Mouse (Mus musculus) layer of hippocampus, postnatal 10 days (tissue): ENCODE measurements around the gene Rabac1. TPM values are rescaled to one million over a fixed set of nuclear protein-coding genes. Genes with fewer than 3 reads are reported as not detected.
A peak's percentile ranks its signal among the peaks of the same experiment; 100 is the strongest.

Experiments
- DNase-seq, 2 experiments: peaks; one replicate each; pipeline ENCODE4 v3.0.0; 2021; ENCODE audit warnings: low spot score in 2 of 2
- total RNA-seq, 2 experiments: library from RNA; stranded (reverse); gene quantifications; 2 replicates each; pipeline ENCODE4 v1.2.3; 2021

Rabac1 gene
- total RNA-seq, 2 experiments from 2014 or later = 247 to 271 TPM

GRCm38 (mm10) chr7:24983396-24983795, 10.8 kb upstream of the Rabac1 start:
- no peak for DNase-seq

GRCm38 (mm10) chr7:24980439-24980838, 7.9 kb upstream of the Rabac1 start:
- DNase-seq = no peak

GRCm38 (mm10) chr7:24978781-24979180, 6.2 kb upstream of the Rabac1 start:
- DNase-seq = no peak

DNA sequence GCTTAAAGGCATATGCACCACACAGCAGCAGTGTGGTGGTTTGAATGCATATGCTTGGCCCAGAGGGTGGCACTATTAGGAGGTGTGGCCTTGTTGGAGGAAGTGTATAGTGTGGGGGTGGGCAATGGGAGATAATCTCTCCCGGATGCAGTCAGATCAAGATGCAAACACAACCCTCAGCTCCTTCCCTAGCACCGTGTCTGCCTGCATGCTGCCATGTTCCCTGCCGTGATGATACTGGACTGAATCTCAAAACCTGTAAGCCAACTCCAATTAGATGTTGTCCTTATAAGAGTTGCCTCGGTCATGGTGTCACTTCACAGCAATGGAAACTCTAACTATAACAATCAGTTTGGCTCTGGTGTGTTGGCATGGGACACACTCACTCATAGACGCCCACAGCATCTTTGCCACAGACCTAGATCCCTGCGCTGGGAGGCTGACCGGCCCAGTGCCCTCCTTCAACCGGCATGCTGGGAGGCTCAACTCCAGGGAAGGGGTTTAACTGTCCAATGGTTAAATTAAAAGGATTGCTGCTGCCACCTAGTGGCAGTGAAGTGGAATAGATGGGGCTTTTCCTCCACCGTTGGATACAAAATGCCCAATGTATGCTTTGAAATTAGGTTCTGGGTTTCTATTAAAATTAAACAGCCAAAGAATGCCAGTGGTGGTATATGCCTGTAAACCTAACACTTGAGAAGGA, 2.5 kb upstream of the Rabac1 start:
- peak; percentile 42 to 56 for DNase-seq

GRCm38 (mm10) chr7:24973902-24974301, 1.3 kb upstream of the Rabac1 start:
- no peak for DNase-seq

DNA sequence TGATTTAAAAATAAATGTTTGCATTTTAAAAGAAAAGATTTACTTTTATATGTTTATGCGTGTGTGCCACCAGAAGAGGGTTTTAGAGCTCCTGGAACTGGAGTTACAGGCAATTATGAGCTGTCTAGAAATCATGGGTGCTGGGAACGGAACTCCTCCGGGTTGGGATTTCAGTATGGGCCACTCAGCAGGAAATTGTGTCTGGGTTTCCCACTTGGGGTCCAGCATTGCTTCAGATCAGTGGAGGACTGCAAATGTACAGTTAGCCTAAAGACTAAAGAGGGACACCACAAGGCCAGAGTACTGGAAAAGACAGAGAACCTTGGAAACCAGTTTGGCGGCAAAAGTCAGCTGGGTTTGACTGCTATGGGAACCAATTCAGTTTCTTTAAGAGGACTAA, 654 bp upstream of the Rabac1 start:
- DNase-seq = no peak

DNA sequence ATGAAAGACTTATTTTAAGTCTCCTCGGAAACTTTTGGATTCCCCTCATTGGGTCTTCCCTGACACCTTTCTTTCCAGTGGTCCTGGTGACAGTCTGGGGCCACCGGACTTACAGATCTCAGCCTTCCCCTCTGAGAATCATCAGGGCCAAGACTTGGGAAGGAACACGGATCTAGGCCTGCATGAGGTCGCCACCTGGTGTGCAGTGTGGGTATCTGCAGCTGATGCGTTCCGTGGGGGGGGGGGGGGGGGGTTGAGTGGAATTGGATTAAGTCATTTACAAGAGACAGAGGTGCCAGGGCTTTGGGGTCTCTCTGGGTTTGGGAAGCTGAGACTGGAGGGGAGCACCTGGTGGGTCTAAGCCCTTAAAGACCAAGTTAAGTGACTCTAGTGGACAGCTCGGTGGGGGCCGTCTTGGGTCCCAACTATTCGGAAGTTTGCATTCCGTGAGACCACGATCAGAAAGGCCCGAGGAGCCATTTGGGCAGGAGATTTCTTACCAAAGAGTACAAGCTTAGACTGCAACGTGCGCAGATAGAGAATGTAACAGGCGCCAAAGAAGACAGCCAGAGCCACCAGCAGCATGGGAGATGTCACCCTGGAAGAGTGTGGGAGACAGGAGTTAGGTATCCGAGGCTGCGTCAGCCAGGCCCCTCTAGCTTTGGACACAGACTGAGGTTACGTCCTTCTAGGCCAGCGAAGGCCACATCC, 1.1 kb downstream of the Rabac1 start:
- DNase-seq = peak; percentile 62 to 63

GRCm38 (mm10) chr7:24970341-24970740, 2.2 kb downstream of the Rabac1 start:
- no peak for DNase-seq

DNA sequence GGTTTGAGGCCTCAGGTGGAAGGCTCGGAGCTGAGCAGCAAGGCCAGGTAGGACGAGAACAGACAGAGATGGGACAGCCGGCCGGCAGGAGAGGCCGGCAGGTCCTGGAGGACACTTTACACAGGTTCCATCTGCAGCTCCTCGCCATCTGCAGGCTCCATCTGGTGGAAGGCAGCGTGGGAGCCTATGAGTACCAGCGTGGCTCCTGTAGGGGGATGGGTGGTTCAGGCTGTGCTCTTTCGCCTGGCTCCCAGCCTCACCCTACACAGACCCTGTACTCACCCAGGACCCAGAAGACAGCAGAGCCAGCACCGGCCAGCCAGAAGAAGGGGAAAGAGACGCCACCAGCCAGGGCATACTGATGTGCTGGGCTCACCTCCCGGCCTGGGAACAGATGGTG, 2.7 kb downstream of the Rabac1 start:
- peak in 1 of 2 experiments; percentile 54 for DNase-seq

GRCm38 (mm10) chr7:24968463-24968862, 4.1 kb downstream of the Rabac1 start:
- DNase-seq = no peak

DNA sequence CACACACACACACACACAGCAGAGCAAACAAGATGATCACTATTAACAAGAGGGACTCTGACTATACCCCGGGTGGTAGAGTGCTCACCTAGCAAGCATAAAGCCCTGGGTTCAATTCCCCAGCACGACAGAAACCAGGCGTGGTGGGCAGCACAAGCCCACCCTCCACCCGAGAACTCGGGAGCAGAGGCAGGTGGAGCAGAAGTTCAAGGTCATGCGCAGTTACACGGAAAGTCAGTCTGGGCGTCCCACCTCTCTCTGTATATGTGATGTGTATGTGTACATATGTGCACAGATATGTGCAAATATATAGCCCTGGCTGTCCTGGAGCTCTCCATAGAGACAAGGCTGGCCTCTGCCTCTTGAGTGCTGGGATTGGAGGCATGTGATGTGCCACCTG, 4.6 kb downstream of the Rabac1 start:
- DNase-seq = no peak

GRCm38 (mm10) chr7:24964897-24965535, 7.5 kb downstream of the Rabac1 start:
- DNase-seq = peak; percentile 90 to 91

- DNase-seq = no peak
Observed at GRCm38 (mm10) chr7:24964288-24964687, 8.3 kb downstream of the Rabac1 start.

- DNase-seq = no peak
Observed at GRCm38 (mm10) chr7:24955226-24955625, 17.3 kb downstream of the Rabac1 start.

DNA sequence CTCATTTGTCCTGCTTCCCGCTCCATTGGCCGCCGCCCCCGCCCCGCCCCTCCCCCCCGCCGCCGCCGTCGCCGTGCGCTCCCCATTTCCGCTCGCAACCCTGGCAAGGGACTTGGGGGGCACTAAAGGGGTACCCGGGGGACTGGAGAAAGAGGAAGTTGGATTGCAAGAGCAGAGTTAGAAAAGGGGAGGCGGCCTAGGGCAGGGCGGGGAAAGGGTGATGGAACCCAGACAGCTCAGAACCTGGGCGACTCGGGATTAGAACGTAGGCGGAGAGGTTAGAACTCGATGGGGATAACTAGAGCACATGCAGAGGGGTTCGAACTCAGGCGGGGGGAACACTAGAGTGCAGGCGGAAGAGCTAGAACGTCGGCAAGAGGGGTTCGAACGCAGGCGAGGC, 18.1 kb downstream of the Rabac1 start:
- DNase-seq = no peak

DNA sequence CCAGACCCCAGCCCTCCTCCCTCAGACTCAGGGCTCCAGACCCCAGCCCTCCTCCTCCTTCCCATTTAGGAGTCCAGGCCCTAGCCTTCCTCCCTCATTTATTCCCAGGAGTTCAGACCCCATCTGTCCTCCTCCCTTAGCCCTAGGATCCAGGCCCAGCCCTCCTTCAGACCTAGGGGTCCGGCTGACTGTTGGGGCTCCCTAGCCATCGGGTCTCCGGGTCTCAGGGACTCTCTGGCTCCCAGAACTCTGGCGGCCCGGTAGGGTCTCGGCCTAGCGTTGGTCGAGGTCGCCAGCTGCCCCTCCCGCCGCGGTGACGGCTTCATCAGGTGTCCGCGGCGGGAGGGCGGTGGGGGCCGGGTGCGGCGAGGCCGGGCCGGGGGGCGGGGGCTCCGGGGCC, 18.6 kb downstream of the Rabac1 start:
- DNase-seq = no peak

GRCm38 (mm10) chr7:24949958-24950623, 22.5 kb downstream of the Rabac1 start:
- DNase-seq = peak; percentile 83 to 84

DNA sequence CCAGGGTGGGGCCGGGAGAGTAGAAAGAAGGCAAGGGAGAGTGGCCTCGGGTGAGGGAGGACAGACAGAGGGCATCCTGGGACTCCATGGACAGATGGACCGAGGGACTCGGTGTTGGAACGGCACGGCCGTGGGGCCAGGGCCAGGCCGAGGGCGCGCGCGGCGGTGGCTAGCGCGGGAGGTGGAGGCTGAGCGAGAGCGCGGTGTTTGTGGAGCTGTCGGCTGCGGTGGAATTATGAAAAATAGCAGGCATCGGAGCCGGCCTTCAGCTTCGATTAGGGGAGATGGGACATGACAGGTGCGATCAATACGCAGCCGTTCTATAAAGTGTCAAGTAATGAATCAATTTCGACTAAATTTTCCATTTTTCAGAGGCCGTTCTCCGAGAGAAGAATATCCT, 23.8 kb downstream of the Rabac1 start:
- DNase-seq = no peak

- no peak for DNase-seq
Observed at GRCm38 (mm10) chr7:24947316-24948048, 25.1 kb downstream of the Rabac1 start.

DNA sequence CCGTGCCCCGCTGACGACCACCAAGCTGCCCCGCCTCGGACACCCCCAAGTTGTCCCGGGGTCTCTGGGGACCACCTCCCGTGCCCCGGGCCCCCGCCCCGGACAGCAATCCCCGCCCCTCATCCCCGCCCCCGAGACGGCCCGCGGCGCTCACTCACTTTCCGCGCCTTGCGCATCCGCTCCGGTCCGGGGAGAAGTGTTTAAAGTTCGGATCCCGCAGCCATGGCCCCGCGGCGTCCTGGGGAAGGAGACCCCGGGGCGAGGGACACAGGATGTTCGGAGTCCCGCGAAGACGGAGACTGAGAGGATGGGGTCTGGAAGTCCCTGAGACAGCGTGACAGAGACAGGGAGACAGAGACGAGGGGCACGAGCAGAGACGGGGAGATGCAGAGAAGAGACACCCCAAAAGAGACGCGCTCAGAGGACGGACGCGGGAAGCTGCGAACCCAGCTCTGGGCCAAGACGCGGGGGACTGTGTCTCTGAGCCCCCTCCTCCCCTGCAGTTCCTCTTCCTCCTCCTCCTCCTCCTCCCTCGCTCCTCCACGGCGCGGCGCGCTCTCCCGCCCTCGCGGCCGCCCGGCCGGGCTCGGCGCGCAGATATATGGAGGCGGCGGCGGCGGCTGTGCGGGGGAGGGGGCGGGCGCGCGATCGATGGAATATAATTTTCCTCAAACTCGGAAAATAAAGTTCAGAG, 28.1 kb downstream of the Rabac1 start, which contains the start of gene Gm4881:
Gm4881 (minus strand) TSS at position 238 of the 694 bp plus-strand sequence.
- no peak for DNase-seq
